Mouse (Mus musculus) midbrain, embryonic 11.5 days (tissue): ENCODE measurements at regions not wholly inside any gene's neighbourhood (a gene's known extent, or its start where the extent isn't known, plus 50 kb on each side); places are given as distances from the start of the nearest gene placed in this dataset.

Experiments
- ATAC-seq: fragments of 200-750 bp; cut with Nextera tagmentation; 2 replicates; pipeline ENCODE4 v1.8.0; 2017; ENCODE audit warnings: moderate TSS enrichment, moderate library complexity; ENCODE audit not compliant: low FRiP score
- DNase-seq: peaks from one replicate; pipeline ENCODE4 v3.0.0; 2015; ENCODE audit warnings: low spot score; ENCODE audit errors: missing footprints
- H3K27ac ChIP-seq: fragments of 300-500 bp; sonication (generic); 2 replicates; pipeline ENCODE4 v1.5.1; 2014; ENCODE audit warnings: low read depth, low read length
- H3K27me3 ChIP-seq: fragments of 300-500 bp; sonication (generic); 2 replicates; pipeline ENCODE4 v1.6.1; 2014; ENCODE audit warnings: mild to moderate bottlenecking, low read length, moderate library complexity, mixed read lengths; ENCODE audit not compliant: control insufficient read depth, insufficient read depth
- H3K36me3 ChIP-seq: fragments of 300-500 bp; sonication (generic); 2 replicates; pipeline ENCODE4 v1.6.1; 2014; ENCODE audit warnings: mild to moderate bottlenecking, low read length, moderate library complexity, mixed read lengths; ENCODE audit not compliant: control insufficient read depth, insufficient read depth
- H3K4me1 ChIP-seq: fragments of 300-500 bp; sonication (generic); 2 replicates; pipeline ENCODE4 v1.6.1; 2014; ENCODE audit warnings: low read length; ENCODE audit not compliant: control insufficient read depth, insufficient read depth
- H3K4me2 ChIP-seq: fragments of 300-500 bp; sonication (generic); 2 replicates; pipeline ENCODE4 v1.6.1; 2014; ENCODE audit warnings: mild to moderate bottlenecking, moderate library complexity
- H3K4me3 ChIP-seq: fragments of 300-500 bp; sonication (generic); 2 replicates; pipeline ENCODE4 v1.5.1; 2014; ENCODE audit warnings: low read depth, low read length
- H3K9ac ChIP-seq: fragments of 300-500 bp; sonication (generic); 2 replicates; pipeline ENCODE4 v1.6.1; 2014; ENCODE audit warnings: low read length
- H3K9me3 ChIP-seq: fragments of 300-500 bp; sonication (generic); 2 replicates; pipeline ENCODE4 v1.6.1; 2016; ENCODE audit warnings: low read length; ENCODE audit not compliant: control insufficient read depth
- WGBS: fragments of 180-500 bp; shearing (Covaris S2); extraction: QIAGEN DNeasy Blood & Tissue Kit; methylation state at CpG from one replicate; pipeline ENCODE4 v1.1.7; 2014; 5-methylcytosine and 5-hydroxymethylcytosine counted together

- Histone ChIP-seq H3K27me3 (peaks cover 2% of the 10 kb centered on the region; the same call in 1 of the 2 replicates), H3K4me2 (no peak overlapping the region), H3K9me3 (no peaks in the 10 kb centered on the region), H3K36me3 (no peaks in the 10 kb centered on the region), H3K27ac (no peak overlapping the region), H3K4me3 (no peak overlapping the region), H3K4me1 (peaks cover under 1% of the 10 kb centered on the region; the same call in 1 of the 2 replicates), H3K9ac (no peak overlapping the region)
- ATAC-seq (no peak), DNase-seq (peak; percentile 72)
- WGBS = 95% methylated on average over 10 of the region's 10 CpGs
Observed at GRCm38 (mm10) chr14:115034718-115035437, 57.1 kb upstream of the Gpc5 start.

DNA sequence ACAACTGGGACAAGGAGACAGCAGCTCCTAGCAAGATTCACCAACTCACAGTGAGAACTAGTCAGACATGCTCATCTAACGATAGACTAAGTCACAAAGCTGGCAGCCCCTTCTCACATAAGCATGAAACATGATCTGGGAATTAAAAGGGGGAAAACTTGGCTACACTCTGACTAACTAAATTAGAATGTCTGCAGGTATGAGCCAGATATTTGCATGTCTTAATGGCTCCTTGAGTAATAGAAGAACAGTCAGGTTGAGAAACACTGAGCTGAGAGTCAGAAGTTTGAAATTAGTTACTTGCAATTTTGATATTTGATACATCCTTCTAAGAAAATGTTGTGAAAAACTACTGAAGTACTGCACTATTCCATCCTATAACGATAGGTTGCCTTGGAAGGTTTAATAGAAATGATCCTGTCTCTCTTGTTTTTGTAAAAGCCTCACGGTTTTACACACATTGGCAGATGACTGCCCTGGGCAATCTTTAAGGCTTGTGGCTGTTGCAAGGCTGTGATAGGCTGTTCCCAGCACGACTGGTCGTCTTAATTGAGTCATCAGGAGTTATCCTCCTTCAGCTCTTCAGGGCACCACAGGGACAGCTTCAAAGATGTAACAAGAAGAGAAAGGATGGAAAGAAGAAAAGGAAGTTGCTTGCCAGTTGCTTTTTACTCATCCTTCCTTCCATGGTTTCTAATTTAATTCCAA is 54.8 kb upstream of the Gpc5 start:
- no peak overlapping the region for H3K4me3 ChIP-seq
- H3K9ac ChIP-seq = no peak overlapping the region
- peaks cover 5% of the 10 kb centered on the region; the same call in 1 of the 2 replicates for H3K4me1 ChIP-seq
- no peaks in the 10 kb centered on the region for H3K36me3 ChIP-seq
- DNase-seq (peak; percentile 84), ATAC-seq (no peak)
- WGBS = 22% methylated on average over 5 of the region's 5 CpGs
- peaks cover 2% of the 10 kb centered on the region; the same call in 1 of the 2 replicates for H3K27me3 ChIP-seq
- no peak overlapping the region for H3K27ac ChIP-seq
- H3K4me2 ChIP-seq = no peak overlapping the region
- H3K9me3 ChIP-seq = no peaks in the 10 kb centered on the region

GRCm38 (mm10) chr14:115038788-115039187 is 53.2 kb upstream of the Gpc5 start:
- H3K4me3 ChIP-seq = no peak overlapping the region
- DNase-seq (peak; percentile 75), ATAC-seq (no peak)
- H3K27ac ChIP-seq = no peak overlapping the region
- H3K4me1 ChIP-seq = peaks cover 13% of the 10 kb centered on the region
- WGBS = 66% methylated on average over 5 of the region's 5 CpGs
- no peaks in the 10 kb centered on the region for H3K9me3 ChIP-seq
- peaks cover 2% of the 10 kb centered on the region for H3K36me3 ChIP-seq
- no peak overlapping the region for H3K4me2 ChIP-seq
- no peak overlapping the region for H3K9ac ChIP-seq
- H3K27me3 ChIP-seq = peaks cover 2% of the 10 kb centered on the region; the same call in 1 of the 2 replicates

- peaks cover 9% of the 10 kb centered on the region for H3K36me3 ChIP-seq
- no peak overlapping the region for H3K27ac ChIP-seq
- WGBS = 78% methylated on average over 5 of the region's 5 CpGs
- no peak overlapping the region for H3K9ac ChIP-seq
- peaks cover 2% of the 10 kb centered on the region; the same call in 1 of the 2 replicates for H3K27me3 ChIP-seq
- ATAC-seq = no peak
- no peaks in the 10 kb centered on the region for H3K9me3 ChIP-seq
- peaks cover 20% of the 10 kb centered on the region for H3K4me1 ChIP-seq
- no peak overlapping the region for H3K4me3 ChIP-seq
- peak; percentile 77 for DNase-seq
- no peak overlapping the region for H3K4me2 ChIP-seq
Observed at GRCm38 (mm10) chr14:115039524-115039923, 52.5 kb upstream of the Gpc5 start.

DNA sequence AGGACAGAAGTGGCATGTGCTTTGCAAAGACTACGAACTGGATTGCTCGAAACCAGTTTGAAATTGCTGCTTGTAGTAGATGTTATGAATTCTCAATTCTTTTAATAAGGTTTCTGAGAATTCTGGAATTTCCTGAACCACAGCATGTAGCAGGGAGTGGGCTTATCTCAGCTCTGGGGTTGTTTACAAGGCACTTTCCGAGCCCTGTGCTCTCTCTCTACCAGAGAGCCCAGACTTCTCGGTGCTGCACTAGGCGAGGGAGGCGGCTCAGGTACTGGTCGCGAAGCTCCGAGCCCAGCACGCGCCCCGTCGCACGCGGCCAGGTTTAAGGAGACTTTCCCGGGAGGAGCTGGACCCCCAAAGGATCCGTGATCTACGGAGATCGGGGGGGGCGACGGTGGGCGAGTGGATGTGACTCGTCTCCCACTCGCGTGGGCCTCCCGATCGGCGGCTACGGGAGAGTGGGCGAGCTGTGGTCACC is 51.9 kb upstream of the Gpc5 start:
- DNase-seq (peak; percentile 95), ATAC-seq (peak; percentile 25)
- H3K4me3 ChIP-seq = peak overlapping the region; percentile 95
- 3% methylated on average over 27 of the region's 30 CpGs for WGBS
- H3K36me3 ChIP-seq = peaks cover 12% of the 10 kb centered on the region
- H3K27ac ChIP-seq = no peak overlapping the region
- peaks cover 2% of the 10 kb centered on the region; the same call in 1 of the 2 replicates for H3K27me3 ChIP-seq
- H3K4me2 ChIP-seq = peak overlapping the region; percentile 69
- H3K9ac ChIP-seq = peak overlapping the region; percentile 100
- H3K4me1 ChIP-seq = peaks cover 21% of the 10 kb centered on the region
- H3K9me3 ChIP-seq = no peaks in the 10 kb centered on the region

DNA sequence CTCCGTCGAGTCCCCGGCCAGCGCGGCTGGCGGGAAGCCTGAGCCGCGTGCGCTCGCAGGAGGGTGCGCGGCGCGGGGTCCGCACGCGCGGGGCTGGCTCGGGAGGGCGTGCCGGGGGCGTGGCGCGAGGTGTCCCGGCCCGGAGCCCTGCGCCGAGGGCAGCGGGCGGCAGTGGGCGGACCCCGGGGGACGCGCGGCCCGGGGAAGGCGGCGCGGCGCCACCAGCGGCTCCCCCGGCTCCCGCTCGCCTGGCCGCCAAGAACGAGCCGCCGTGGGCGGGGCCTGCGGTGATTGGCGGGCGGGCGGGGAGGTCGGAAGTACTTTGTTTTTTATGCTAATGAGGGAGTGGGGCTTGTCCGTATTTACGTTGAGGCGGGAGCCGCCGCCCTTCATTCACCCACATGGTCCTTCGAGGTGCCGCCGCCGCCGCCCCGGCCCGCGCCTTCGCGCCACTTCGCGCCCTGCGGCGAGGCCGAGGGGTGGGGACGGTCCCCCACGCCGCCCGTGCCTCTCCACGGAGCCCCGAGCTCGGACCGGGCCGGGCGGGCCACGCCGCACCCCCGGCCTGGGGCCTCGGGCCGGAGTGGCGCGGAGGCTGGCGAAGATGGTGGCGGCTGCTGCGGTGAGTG is 51.3 kb upstream of the Gpc5 start:
- under 1% methylated on average over 72 of the region's 94 CpGs for WGBS
- Histone ChIP-seq H3K4me3 (peak overlapping the region; percentile 95), H3K9ac (peak overlapping the region; percentile 100), H3K4me1 (peaks cover 23% of the 10 kb centered on the region), H3K36me3 (peaks cover 15% of the 10 kb centered on the region), H3K9me3 (no peaks in the 10 kb centered on the region), H3K27me3 (peaks cover 2% of the 10 kb centered on the region; the same call in 1 of the 2 replicates), H3K4me2 (peak overlapping the region; percentile 69), H3K27ac (peak overlapping the region; percentile 93)
- ATAC-seq (peak; percentile 87), DNase-seq (peak; percentile 98)

GRCm38 (mm10) chr14:115041336-115042054 is 50.5 kb upstream of the Gpc5 start:
- DNase-seq = peak; percentile 87
- under 1% methylated on average over 52 of the region's 126 CpGs for whole genome bisulfite sequencing
- peaks cover 15% of the 10 kb centered on the region for H3K36me3 ChIP-seq

GRCm38 (mm10) chr14:115042055-115042564 is 49.9 kb upstream of the Gpc5 start:
- ATAC-seq (peak; percentile 85), DNase-seq (peak; percentile 99)
- Histone ChIP-seq H3K27ac (peak overlapping the region; percentile 93), H3K27me3 (peaks cover 2% of the 10 kb centered on the region; the same call in 1 of the 2 replicates), H3K36me3 (peaks cover 20% of the 10 kb centered on the region), H3K9me3 (no peaks in the 10 kb centered on the region), H3K4me2 (peak overlapping the region; percentile 77), H3K9ac (peak overlapping the region; percentile 100), H3K4me1 (peaks cover 23% of the 10 kb centered on the region), H3K4me3 (peak overlapping the region; percentile 95)
- WGBS = under 1% methylated on average over 42 of the region's 51 CpGs

More at GRCm38 (mm10) chr14:115041336-115042054, 50.5 kb upstream of the Gpc5 start:
- H3K4me2 ChIP-seq = peak overlapping the region; percentile 69
- ATAC-seq = peak; percentile 30
- peaks cover 2% of the 10 kb centered on the region; the same call in 1 of the 2 replicates for H3K27me3 ChIP-seq
- H3K27ac ChIP-seq = peak overlapping the region; percentile 93
- peak overlapping the region; percentile 100 for H3K9ac ChIP-seq
- H3K4me3 ChIP-seq = peak overlapping the region; percentile 95
- H3K9me3 ChIP-seq = no peaks in the 10 kb centered on the region
- peaks cover 23% of the 10 kb centered on the region for H3K4me1 ChIP-seq
